Mouse (Mus musculus) activated CD4-positive, CD25-positive, alpha-beta regulatory T cell, adult 4 months (primary cell): ENCODE data around the gene Stxbp4. TPM values are rescaled to one million over a fixed set of nuclear protein-coding genes. Genes with fewer than 3 reads are reported as not detected.

Experiments
- ATAC-seq: one replicate; pipeline ENCODE4 v1.8.0; 2017
- polyA plus RNA-seq, 2 experiments: library from polyadenylated mRNA; unstranded; fragments of 100-300 nt; shearing (Covaris generic); gene quantifications; one replicate each; pipeline ENCODE4 v1.2.1; 2017

Gene Stxbp4
- polyA plus RNA-seq, 2 experiments from 2014 or later, result 1.9 to 3.1 TPM

GRCm38 (mm10) chr11:90649777-90650176 lies 11.9 kb upstream of the Stxbp4 start:
- ATAC-seq, result no peak

- ATAC-seq, result peak; percentile 20
These were observed 487 bp upstream of the Stxbp4 start for GRCm38 (mm10) chr11:90638312-90638830.

GRCm38 (mm10) chr11:90634661-90635060 lies 3.2 kb downstream of the Stxbp4 start:
- ATAC-seq, result no peak

GRCm38 (mm10) chr11:90632480-90632879 lies 5.4 kb downstream of the Stxbp4 start:
- ATAC-seq, result no peak

- no peak for ATAC-seq
These were observed 10.1 kb downstream of the Stxbp4 start for GRCm38 (mm10) chr11:90627751-90628150.

- ATAC-seq, result no peak
These were observed 12.7 kb downstream of the Stxbp4 start for GRCm38 (mm10) chr11:90625174-90625573.

- ATAC-seq, result no peak
These were observed 14.4 kb downstream of the Stxbp4 start for GRCm38 (mm10) chr11:90623477-90623876.

GRCm38 (mm10) chr11:90622500-90622899 lies 15.4 kb downstream of the Stxbp4 start:
- no peak for ATAC-seq

- no peak for ATAC-seq
These were observed 15.8 kb downstream of the Stxbp4 start for GRCm38 (mm10) chr11:90622044-90622443.

GRCm38 (mm10) chr11:90616431-90616830 lies 21.5 kb downstream of the Stxbp4 start:
- no peak for ATAC-seq

GRCm38 (mm10) chr11:90614743-90615142 lies 23.1 kb downstream of the Stxbp4 start:
- no peak for ATAC-seq

GRCm38 (mm10) chr11:90612118-90612517 lies 25.8 kb downstream of the Stxbp4 start:
- no peak for ATAC-seq

GRCm38 (mm10) chr11:90603066-90603465 lies 34.8 kb downstream of the Stxbp4 start:
- no peak for ATAC-seq

- ATAC-seq, result no peak
These were observed 42.1 kb downstream of the Stxbp4 start for GRCm38 (mm10) chr11:90595826-90596225.

GRCm38 (mm10) chr11:90590996-90591395 lies 46.9 kb downstream of the Stxbp4 start:
- ATAC-seq, result no peak

- no peak for ATAC-seq
These were observed 51.7 kb downstream of the Stxbp4 start for GRCm38 (mm10) chr11:90586203-90586602.

- no peak for ATAC-seq
These were observed 52.1 kb downstream of the Stxbp4 start for GRCm38 (mm10) chr11:90585754-90586153.

- ATAC-seq, result no peak
These were observed 60.7 kb downstream of the Stxbp4 start for GRCm38 (mm10) chr11:90577057-90577780.

GRCm38 (mm10) chr11:90576282-90576972 lies 61.5 kb downstream of the Stxbp4 start:
- ATAC-seq, result peak; percentile 36

- no peak for ATAC-seq
These were observed 62.3 kb downstream of the Stxbp4 start for GRCm38 (mm10) chr11:90575491-90576048.

- no peak for ATAC-seq
These were observed 67.1 kb downstream of the Stxbp4 start for GRCm38 (mm10) chr11:90570646-90571259.

- ATAC-seq, result no peak
These were observed 79.4 kb downstream of the Stxbp4 start for GRCm38 (mm10) chr11:90558359-90559047.
